Mouse (Mus musculus) lung, postnatal 25 days (tissue): ENCODE measurements around the gene Atxn1.

Experiments
- DNase-seq: peaks from one replicate; pipeline ENCODE4 v3.0.0; 2022; ENCODE audit warnings: low spot score

The Atxn1 gene

GRCm38 (mm10) chr13:45931891-45932290 is 32.9 kb downstream of the Atxn1 start:
- no peak for DNase-seq

DNA sequence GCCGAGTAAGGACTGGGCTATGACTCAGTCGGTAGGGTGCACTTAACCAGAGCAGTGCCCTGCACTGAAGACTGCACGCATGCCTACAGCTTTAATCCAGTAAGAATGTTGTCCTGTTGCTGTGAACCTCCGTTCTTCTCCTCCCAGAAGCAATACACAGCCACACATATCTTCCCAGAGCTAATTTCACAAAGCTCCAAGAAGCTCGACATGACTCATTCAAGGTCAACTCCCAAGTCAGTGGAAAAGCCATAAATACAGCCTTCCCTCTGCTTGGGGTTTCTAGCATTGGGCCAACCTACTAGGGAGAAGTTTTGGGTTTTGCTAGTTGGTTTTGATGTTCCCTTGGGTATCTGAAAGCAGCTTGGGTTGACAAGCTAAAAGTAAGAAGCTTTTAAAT is 33.6 kb downstream of the Atxn1 start:
- no peak for DNase-seq

- DNase-seq, result peak; percentile 63
Measured at GRCm38 (mm10) chr13:45929744-45930143, 35.1 kb downstream of the Atxn1 start.

GRCm38 (mm10) chr13:45925294-45925693 is 39.5 kb downstream of the Atxn1 start:
- no peak for DNase-seq

- DNase-seq, result no peak
Measured at GRCm38 (mm10) chr13:45924555-45924954, 40.3 kb downstream of the Atxn1 start.

- no peak for DNase-seq
Measured at GRCm38 (mm10) chr13:45923086-45923485, 41.7 kb downstream of the Atxn1 start.

- peak; percentile 75 for DNase-seq
Measured at GRCm38 (mm10) chr13:45922467-45922866, 42.3 kb downstream of the Atxn1 start.

DNA sequence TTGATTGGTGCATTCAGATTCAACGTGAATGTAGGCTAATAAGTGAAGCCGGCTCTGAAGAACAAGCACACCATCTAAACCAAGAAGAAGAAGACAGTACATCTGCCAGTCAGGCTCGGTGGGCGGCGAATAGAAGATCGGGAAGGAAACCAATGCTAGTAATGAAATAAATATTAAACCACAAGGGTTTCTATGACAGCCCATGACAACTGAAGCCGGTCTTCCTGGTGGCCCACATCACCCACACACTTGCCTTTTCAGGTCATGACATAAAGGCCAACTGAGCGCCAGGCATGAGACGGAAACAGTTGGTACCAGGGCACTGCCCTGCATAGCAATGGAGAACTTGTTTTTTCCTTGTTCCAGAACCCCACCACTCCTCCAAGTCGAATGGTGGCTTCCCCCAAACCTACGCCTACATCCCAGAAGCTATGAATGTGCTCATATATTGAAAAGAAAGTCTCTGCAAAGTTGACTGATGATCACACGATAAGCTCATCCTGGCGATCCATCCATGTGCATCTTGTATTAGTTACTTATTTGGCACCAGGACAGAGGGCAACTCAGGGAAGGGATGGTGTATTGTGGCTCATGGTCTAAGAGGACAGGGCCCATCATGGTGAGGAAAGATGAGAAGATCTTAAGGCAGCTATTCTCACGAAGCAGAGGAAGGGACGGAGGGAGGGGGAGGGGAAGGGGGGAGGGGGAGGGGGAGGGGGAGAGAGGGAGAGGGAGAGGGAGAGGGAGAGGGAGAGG is 45.7 kb downstream of the Atxn1 start:
- no peak for DNase-seq

DNA sequence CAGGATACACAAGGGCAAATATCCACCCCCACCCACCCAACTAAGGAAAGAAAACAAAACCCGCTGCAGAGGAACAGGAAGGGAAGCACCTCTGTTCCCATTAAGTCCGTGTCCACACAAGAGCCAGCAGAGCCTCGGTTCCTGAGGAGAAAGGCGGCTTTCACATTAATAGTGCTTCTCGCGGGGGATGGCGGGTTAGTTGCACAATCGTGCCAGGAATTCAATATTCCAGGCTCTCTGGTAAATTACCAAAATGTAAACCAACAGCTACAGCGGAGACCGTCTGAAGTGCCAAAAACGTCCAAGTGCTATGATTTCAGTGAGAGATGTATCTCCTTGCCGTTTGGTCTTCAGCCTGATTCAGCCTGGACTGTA is 46.8 kb downstream of the Atxn1 start:
- DNase-seq, result no peak

DNA sequence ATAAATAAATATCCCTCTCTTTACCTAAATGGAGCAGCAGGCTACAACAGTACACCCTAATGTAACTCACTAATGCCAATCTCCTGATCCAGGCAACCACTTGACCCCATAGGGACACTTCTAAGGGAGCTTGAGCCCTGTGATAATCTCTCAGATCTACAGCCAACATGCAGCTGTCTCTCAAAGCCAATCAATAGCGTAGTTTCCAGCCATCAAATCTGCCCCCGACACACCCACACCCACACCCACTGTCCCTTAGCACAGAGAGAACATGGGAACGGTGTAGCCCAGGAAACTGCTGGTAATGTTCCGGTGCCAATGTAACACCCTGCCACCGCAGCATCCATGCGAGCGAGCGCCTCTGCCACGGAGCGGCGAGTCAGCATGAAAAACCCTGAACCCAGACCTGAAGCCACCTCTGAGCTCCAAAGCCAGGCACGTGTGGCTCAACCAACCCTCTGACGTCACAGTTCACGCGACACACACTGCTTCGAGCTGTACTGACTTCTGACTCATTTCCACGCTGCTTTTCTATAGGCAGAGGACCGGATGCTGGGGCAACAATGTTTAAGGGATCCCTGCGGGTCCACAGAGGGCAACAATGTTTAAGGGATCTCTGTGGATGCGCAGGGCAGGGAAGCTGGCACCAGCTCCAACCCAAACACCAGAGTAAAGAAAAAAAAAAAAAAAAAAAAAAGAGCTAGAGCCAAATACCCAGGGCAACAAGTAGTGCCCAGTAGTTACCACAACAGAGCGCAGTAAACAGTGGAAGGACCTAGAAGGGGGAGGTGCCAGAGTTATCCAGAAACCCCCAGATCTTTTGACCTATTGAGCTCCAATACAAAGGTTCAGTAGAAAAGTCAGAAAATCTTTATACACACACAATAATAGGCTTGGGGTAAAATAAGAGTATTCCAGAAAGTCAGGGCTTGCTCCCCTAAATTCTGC is 47.5 kb downstream of the Atxn1 start:
- no peak for DNase-seq

DNA sequence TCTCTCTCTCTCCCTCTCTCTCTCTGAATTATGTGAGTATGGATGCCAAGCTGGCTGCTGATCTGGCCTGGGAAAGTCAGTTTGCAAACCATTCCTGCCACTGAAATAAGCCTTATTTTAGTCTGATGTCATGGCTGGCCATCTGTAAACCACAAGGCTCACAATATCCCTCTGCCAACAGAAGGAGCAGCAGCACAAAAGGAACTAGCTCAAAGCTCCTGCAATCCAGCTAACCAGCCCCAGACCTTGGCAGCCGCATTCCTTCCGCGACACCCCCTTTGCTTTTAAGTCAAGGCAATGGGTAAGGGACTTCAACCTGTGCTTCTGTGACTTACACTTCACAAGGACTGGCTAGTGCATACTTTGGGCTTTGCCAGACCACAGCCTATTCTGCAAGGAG is 48.9 kb downstream of the Atxn1 start:
- no peak for DNase-seq

DNA sequence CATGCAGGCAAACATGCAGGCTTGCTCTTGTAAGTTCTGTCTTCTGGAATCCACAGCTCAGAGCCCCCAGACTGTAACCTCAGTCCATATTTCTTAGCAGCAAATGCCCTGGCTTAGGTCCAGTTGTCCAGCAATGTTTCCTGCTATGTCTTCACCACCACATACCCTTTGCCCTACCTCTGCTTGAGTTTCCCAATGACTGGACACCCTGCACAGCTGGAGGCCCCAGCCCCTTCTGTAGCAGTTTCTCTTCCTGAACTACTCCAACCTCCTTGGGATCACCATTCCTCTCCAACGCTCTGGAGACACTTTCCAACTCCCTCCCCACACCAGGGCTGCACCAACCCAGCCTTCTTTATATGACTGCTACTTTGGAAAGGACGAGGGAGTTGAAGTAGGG is 49.8 kb downstream of the Atxn1 start:
- DNase-seq, result no peak

- DNase-seq, result no peak
Measured at GRCm38 (mm10) chr13:45914117-45914516, 50.7 kb downstream of the Atxn1 start.

DNA sequence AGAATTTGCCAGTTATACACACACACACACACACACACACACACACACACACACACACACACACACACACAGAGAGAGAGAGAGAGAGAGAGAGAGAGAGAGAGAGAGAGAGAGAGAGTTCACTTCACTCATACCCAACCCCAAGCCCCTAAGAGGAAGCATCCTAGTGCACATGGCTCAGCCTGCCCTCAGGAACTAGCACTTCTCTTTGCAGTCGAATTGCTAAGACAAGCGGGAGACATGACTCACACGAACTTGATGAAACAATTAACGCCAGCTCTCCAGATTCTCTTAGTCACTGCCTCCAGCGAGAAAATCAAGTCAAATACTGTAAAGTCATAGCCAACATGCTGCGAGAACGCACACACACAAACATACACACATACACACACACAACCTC is 53.0 kb downstream of the Atxn1 start:
- DNase-seq, result no peak

DNA sequence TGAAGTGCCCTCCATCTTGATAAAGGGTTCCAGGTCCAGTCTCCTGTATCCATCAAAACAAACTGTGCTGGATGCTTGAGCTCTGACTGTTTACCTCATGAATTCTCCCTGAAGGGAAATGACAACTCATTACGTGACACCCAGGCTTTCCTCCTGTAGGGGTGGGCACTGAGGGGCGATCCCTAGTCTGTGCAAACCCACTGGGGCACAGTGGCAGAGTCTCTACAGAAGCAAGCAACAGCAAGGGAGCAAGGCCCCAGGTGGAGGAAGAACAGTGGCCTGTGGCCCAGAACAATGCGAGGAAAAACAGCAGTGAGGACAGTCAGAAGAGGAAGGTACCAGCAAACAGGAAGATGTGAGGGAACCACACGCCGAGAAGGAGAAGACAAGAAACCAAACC is 53.7 kb downstream of the Atxn1 start:
- DNase-seq, result no peak

- no peak for DNase-seq
Measured at GRCm38 (mm10) chr13:45910348-45910747, 54.5 kb downstream of the Atxn1 start.

DNA sequence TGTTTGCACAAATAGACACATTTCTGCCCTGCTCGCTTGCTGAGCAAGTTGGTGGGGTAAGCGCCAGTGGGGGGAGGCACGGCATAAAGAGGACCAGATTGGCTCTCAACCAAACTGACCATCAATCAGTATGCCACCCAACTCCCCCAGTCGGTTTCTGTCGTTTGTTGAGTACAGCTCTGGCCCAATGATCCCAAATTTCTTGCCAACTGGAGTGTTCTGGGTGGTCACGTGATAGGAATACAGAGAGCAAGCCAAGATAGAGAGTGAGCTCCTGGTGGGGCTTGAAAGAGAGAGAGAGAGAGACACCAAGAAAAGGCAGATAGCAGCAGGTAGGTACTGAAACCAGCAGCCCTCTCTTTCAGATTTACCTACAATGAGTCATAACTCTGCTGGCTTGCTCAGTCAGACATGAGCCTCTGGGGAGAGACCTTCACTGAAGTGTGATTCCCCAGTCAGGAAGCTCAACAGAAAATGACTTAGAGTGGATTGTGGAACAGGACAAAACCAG is 57.6 kb downstream of the Atxn1 start:
- no peak for DNase-seq

DNA sequence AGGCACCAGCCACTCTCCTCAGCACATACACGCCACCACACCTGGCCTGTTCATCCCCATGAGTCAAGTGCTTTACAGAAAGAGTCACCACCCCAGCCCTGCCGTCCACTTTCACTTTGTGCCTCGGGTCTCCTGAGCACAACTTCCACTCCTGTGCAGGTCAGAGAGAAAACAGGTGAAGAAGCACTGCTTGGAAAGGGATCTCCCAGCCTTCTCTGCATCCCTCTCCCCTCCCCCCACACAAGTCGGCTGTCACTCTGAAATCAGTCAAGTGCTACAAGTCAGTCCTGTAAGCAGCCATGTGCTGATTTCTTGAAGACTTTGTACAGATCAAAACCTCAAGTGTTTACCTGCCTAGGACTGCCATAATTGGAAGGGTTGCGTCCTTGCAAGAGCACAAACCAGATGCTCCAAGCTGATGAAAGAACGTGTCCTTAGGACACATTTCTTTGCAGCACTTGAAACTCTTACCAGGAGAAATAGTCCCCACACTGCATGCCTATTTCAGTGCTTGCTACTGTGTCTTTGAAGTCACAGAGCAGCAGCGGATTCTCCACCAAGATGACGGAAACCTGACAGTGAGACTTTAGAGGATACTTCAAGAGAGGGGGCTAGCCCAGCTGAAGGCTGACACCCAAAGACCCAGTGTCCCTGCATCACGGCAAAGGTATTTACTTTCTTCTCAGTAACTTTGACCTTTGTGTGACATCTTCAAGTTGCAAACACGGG is 58.2 kb downstream of the Atxn1 start:
- no peak for DNase-seq

DNA sequence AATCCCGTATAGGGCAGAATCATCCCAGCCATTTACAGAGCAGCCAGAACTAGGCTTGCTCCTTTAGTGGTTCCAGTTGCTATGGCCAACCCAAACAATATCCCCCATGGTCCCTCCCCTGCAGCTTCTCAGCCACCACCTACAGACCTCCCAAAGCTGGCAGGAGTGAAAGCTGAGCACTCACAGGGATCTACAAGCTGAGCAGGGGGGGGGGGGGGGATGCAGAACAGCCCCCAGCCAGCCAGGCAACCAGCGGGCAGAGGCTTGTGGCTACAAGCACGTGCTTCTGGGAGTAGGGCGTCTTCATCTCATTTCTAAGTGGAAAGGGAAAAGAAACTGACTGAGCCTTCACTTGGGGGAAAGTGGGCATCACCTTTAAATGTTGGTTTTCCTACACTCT is 59.9 kb downstream of the Atxn1 start:
- no peak for DNase-seq

GRCm38 (mm10) chr13:45904456-45904855 is 60.4 kb downstream of the Atxn1 start:
- no peak for DNase-seq

DNA sequence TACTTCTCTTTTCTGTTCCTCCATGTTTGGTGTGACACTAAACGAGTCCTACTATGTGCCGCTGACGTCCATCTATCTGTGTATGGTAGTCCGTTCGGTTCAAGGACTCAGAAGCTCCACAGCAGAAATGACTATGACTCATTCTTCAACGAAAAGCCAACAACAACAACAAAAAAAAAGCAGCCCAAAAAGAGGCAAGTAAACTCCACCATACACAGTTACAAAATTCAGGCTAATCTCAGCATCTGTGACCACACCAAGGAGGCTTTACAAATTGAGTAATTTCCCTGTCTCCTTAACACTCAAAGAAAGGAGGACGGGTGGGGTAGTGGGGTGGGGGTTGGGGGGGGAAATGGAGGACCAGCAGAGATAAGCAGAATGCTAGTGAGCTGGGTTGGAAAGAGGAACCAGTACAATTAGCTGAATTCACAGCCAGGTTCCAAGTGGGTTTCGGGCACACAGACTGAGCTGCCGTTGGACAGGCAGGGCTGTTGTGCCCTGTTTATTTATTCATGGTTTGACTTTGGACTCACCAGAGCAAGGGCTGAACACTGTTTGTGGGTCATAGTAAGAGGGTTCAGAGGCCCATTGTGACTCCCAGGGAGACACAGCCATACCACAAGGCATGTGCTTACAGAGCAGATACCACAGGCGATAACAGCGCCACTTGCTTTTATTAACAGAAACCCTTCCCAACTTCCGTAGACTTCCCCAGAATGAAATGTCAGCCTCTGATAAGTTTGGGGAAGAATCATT is 61.1 kb downstream of the Atxn1 start:
- no peak for DNase-seq

DNA sequence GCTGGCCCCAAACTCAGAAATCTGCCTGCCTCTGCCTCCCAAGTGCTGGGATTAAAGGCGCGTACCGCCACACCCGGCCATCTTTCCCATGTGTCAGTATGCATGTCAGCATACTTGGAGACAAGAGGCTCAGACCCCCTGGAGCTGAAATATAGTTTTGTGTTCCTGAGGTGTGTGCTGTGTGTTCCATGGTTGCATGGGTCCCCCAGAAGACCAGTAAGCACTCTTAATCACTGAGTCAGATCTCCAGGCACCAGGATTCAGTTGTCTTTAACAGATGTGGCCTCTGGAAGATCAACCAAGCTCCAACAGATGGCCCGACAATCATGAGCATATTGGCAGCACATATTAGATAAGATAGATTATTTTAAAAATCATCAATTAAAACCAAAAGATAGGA is 62.4 kb downstream of the Atxn1 start:
- no peak for DNase-seq
